Mouse (Mus musculus) brown adipose tissue, adult 24 weeks (tissue): Measurements from ENCODE around the gene Hpn. TPM values are rescaled to one million over a fixed set of nuclear protein-coding genes. Genes with fewer than 3 reads are reported as not detected.

Experiments used
- H3K27ac ChIP-seq: fragments of 200-500 bp; replicated peaks from 2 replicates; pipeline ENCODE4 v1.5.1; 2012; ENCODE audit warnings: low read depth, mild to moderate bottlenecking, low read length
- H3K4me1 ChIP-seq: fragments of 200-500 bp; 2 replicates; pipeline ENCODE4 v1.6.1; 2012; ENCODE audit warnings: low read length, mixed read lengths; ENCODE audit not compliant: control insufficient read depth, insufficient read depth, insufficient read length
- H3K4me3 ChIP-seq: fragments of 200-500 bp; 2 replicates; pipeline ENCODE4 v1.5.1; 2012; ENCODE audit warnings: low read depth, mild to moderate bottlenecking, low read length, moderate library complexity; ENCODE audit not compliant: insufficient read depth
- polyA plus RNA-seq: library from polyadenylated mRNA; stranded (reverse); fragments of >200 nt; gene quantifications from 2 replicates; pipeline ENCODE4 v1.2.4, GENCODE M21; 2012; ENCODE audit not compliant: missing spikeins, insufficient read depth, insufficient read length

The Hpn gene
- polyA plus RNA-seq, 1 experiment: not detected

DNA sequence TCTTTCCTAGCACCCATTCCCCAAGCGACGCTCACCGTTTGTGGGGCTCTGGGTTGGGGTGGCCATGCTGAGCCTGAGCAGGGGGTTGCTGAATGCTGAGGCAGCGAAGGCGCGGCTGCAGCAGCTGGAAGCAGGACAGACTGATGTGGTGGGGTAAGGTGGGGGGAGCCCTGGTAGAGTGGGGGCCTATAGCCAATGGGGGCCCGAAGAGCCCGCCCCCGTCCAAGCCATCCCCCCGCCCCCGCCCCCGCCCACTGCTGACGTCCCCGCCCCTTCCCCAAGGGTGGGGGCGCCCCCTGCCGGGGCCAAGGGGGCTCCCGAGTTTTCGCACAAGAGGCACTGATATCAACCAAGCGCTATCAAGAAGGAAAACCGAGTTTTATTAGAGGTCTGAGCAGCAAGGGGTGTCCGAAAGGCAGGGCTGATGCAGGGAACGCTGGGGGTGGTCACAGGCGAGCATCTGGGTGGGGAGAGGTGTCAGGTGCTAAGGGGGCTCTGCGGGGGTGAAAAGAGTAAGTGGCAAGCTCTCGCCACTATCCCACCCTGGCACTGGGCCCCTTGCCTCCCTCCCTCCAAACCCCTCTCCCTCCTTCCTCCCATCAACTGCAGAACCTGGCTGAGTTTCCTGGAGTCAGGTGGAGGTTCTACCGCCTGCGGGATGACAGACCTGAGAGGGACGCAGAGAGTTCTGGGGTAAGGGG is 63.6 kb downstream of the Hpn start, which contains the start of gene Fxyd7:
Fxyd7 (minus strand) TSS at position 147 of the 701 bp plus-strand sequence.
- H3K27ac ChIP-seq: no peak within 1 kb of the TSS
- H3K4me3 ChIP-seq: no peak within 1 kb of the TSS
- H3K4me1 ChIP-seq: 0 out of 2 replicates have a peak, but pooled peaks cover 2% of the 10 kb centered on the region

DNA sequence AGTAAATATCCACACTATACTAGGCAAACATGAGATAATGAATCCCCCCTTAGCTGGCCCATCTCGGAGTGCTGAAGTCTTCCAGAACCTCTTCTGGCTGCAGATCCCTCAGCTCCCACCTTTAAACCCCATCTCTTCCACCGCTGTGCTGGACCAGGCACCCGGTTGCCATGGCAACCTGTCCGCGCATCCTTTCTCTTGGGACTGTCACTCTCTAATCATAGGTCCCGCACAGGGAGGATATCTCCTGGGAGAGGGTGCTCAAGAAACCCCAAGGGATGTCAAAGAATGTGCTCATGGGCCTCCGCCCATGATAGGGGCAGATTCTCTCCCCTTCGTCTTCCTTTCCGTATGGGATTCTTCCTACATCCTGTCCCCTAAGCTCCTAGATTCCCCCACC is 64.2 kb downstream of the Hpn start:
- Histone ChIP-seq H3K4me1 (no peaks in the 10 kb centered on the region), H3K4me3 (no peak overlapping the region), H3K27ac (no peak overlapping the region)

DNA sequence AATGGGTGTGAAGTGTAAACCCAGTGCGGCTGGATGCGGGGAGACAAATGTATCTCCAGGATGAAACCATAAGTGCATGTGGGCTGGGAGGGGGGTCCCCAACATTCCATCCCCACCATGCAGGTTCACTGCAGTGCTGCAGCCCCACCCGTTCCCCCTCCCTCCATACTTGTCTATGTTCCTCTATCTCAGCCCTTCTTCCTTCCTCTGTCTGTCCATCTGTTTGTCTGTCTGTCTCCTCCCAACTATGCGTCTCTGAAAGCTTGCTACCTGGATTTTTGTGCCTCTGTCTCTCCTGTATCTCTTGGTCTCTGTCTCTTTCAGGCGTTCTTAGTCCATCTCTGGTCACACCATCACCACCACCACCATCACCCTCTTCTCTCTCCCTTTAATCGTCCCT is 64.6 kb downstream of the Hpn start:
- Histone ChIP-seq H3K4me3 (no peak overlapping the region), H3K4me1 (no peaks in the 10 kb centered on the region), H3K27ac (no peak overlapping the region)

DNA sequence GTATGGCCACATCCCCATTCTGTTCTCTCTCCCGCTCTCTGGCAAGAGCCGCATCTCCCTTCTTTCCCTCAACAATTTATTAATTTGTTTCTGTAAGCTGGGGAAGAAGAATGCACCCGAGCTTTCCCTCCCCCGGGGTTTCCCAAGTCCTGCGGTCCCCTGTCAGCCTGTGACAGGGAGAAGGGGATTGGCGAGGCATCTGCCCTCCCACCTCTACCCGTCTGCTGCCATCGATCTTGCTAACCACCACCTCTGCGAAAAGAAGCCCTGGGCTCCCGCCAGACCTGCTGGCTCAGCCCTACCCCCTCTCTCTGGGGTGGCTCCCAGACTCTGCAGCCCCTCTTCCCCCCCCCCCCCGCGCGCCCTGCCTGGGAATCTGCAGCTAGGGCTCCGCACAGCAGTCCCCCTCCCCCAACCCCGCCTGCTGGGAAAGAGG is 65.2 kb downstream of the Hpn start:
- H3K4me3 ChIP-seq: no peak overlapping the region
- H3K4me1 ChIP-seq: no peaks in the 10 kb centered on the region
- no peak overlapping the region for H3K27ac ChIP-seq

DNA sequence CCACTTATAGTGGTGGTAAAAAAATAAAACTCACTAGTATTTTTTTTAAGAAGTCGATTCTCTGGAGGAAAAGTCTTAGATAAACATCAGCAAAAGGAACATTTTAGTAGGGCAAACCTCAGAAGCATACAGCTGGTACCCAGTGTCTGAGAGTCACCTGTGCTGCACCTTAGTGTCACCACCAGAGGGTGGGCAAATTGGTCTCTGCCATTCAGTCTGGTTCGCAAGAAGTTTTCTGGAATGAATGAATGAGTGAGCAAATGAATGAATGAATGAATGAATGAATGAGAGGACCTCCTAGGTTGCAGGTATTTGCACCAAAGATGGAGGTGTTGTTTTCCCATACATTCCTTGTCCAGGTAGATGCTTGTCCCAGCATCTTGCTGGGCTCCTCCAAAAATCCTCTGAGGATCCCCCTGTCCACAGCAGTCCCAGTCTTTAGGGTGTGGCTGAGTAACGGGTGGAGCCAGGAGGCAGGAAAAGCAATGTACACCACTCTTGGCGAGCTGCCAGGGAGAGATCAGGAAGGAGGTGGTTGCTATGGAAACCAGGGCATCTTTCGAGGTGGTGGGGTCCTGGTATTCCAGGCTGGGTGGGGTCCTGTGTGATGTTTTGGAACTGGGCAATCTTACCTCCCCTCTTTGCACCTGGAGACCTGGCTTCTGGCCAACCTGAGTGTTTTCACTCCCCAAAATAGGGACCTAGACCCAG is 65.8 kb downstream of the Hpn start:
- Histone ChIP-seq H3K4me3 (no peak overlapping the region), H3K4me1 (no peaks in the 10 kb centered on the region), H3K27ac (no peak overlapping the region)

Other genes with a start within 250 kb of the Hpn start
- 0.40 and 0.88 TPM in 2 replicates for gene Cd22, start 234.9 kb downstream of the Hpn start, polyA plus RNA-seq
- gene Mag, start 200.4 kb downstream of the Hpn start, polyA plus RNA-seq: not detected in 2 replicates
- not detected in 2 replicates for gene Hamp2, start 190.6 kb downstream of the Hpn start, polyA plus RNA-seq
- gene Hamp, start 171.3 kb downstream of the Hpn start, polyA plus RNA-seq: 4.4 TPM in 1 of 2 replicates, not detected in the other
- 66.8 and 103 TPM in 2 replicates for gene Usf2, start 158.5 kb downstream of the Hpn start, polyA plus RNA-seq
- gene Lsr, start 141.8 kb downstream of the Hpn start, polyA plus RNA-seq: 1.1 TPM in 1 of 2 replicates, not detected in the other
- gene Fam187b, start 141.5 kb downstream of the Hpn start, polyA plus RNA-seq: not detected in 2 replicates
- gene Fxyd5, start 72.8 kb downstream of the Hpn start, polyA plus RNA-seq: 26.7 and 30.8 TPM in 2 replicates
- 1.9 and 2.3 TPM in 2 replicates for gene Fxyd7, start 63.8 kb downstream of the Hpn start, polyA plus RNA-seq
- gene Fxyd1, start 58.1 kb downstream of the Hpn start, polyA plus RNA-seq: 346 TPM in 2 replicates
- 3.0 and 3.2 TPM in 2 replicates for gene Lgi4, start 55.9 kb downstream of the Hpn start, polyA plus RNA-seq
- gene Fxyd3, start 38.6 kb downstream of the Hpn start, polyA plus RNA-seq: not detected in 2 replicates
- 25.9 and 30.4 TPM in 2 replicates for gene Scn1b, start 11.7 kb upstream of the Hpn start, polyA plus RNA-seq
- gene Gramd1a, start 40.6 kb upstream of the Hpn start, polyA plus RNA-seq: 24.7 and 34.9 TPM in 2 replicates
- gene Scgb2b2, start 175.2 kb upstream of the Hpn start, polyA plus RNA-seq: not detected in 2 replicates
- gene Scgb1b2, start 176.5 kb upstream of the Hpn start, polyA plus RNA-seq: not detected in 2 replicates
- gene Scgb2b3, start 246.8 kb upstream of the Hpn start, polyA plus RNA-seq: not detected in 2 replicates